Mouse (Mus musculus): ENCODE data around the gene Gm10283. TPM values are rescaled to one million over a fixed set of nuclear protein-coding genes. Genes with fewer than 3 reads are reported as not detected.

Gm10283 gene
- total RNA-seq (2023): not detected

GRCm38 (mm10) chr8:60503098-60503497 lies at the start of gene Gm10283:
TSS of gene Gm10283 (minus strand) at chr8:60503198.

GRCm38 (mm10) chr8:60505653-60506521 lies 2.9 kb upstream of the Gm10283 start, which contains the start of gene Aadat:
TSS of gene Aadat (plus strand) at chr8:60505932.

Other genes starting within 250 kb of the Gm10283 start
- gene Aadat, start 2.7 kb upstream of the Gm10283 start, total RNA-seq (2023): not detected
- 0.15 TPM for gene Mfap3l, start 129.6 kb upstream of the Gm10283 start, total RNA-seq (2023)

Data from CD4-positive naive resting alpha-beta T cell, adult 57 days (primary cell).